Mouse (Mus musculus): ENCODE measurements around the gene Trim66. TPM values are rescaled to one million over a fixed set of nuclear protein-coding genes. Genes with fewer than 3 reads are reported as not detected.

The Trim66 gene
- polyA plus RNA-seq, 1 experiment, result 0.55 TPM

- H3K4me2 ChIP-seq (ENCODE audit: low read depth), result no peak overlapping the region
- no peaks in the 10 kb centered on the region for H3K27me3 ChIP-seq (ENCODE audit: control insufficient read depth, insufficient read depth, insufficient read length)
- peaks cover 55% of the 10 kb centered on the region for H3K36me3 ChIP-seq (ENCODE audit: control insufficient read depth, insufficient read depth)
- peaks cover 30% of the 10 kb centered on the region for H3K79me2 ChIP-seq (ENCODE audit: control insufficient read depth, insufficient read depth)
- TF ChIP-seq POLR2AphosphoS2 (IDR thresholded peaks at IDR 0.05; ENCODE audit: insufficient read length, low read depth) (peak; percentile 53), TCF3 (IDR thresholded peaks at IDR 0.05; ENCODE audit: insufficient read length, low read depth) (no peak), CEBPB (IDR thresholded peaks at IDR 0.05; ENCODE audit: insufficient read depth, poor library complexity, severe bottlenecking) (no peak), MAX (IDR thresholded peaks at IDR 0.05; ENCODE audit: low read depth) (no peak), MYOG (IDR thresholded peaks at IDR 0.05; ENCODE audit: control insufficient read depth in 1 of 3, insufficient read depth in 1 of 3, insufficient read length in 2 of 3, low read depth in 2 of 3) (peak in 1 of 3 experiments; percentile 40), SRF (IDR thresholded peaks at IDR 0.05; ENCODE audit: control insufficient read depth, insufficient read length, low read depth) (no peak), MYOD1 (IDR thresholded peaks at IDR 0.05; ENCODE audit: control insufficient read depth in 1 of 3, insufficient read length in 2 of 3, low read depth in 2 of 3) (peak in 2 of 3 experiments; percentile 41 to 49), TCF12 (IDR thresholded peaks at IDR 0.05; ENCODE audit: insufficient read depth, poor library complexity, severe bottlenecking) (no peak), POLR2A (IDR thresholded peaks at IDR 0.05; ENCODE audit: insufficient read length, low read depth) (peak; percentile 45)
- no peak overlapping the region for H3ac ChIP-seq (ENCODE audit: control insufficient read depth, insufficient read length)
- H3K4me3 ChIP-seq, result no peak overlapping the region
Observed at GRCm38 (mm10) chr7:109523741-109524441, 16.0 kb upstream of the Trim66 start.

GRCm38 (mm10) chr7:109523304-109523703 lies 15.4 kb upstream of the Trim66 start:
- H3K4me3 ChIP-seq, result no peak overlapping the region
- TF ChIP-seq MYOD1 (IDR thresholded peaks at IDR 0.05; ENCODE audit: control insufficient read depth in 1 of 3, insufficient read length in 2 of 3, low read depth in 2 of 3) (no peak), MYOG (IDR thresholded peaks at IDR 0.05; ENCODE audit: control insufficient read depth in 1 of 3, insufficient read depth in 1 of 3, insufficient read length in 2 of 3, low read depth in 2 of 3) (no peak), TCF12 (IDR thresholded peaks at IDR 0.05; ENCODE audit: insufficient read depth, poor library complexity, severe bottlenecking) (no peak), POLR2A (IDR thresholded peaks at IDR 0.05; ENCODE audit: insufficient read length, low read depth) (no peak)
- no peaks in the 10 kb centered on the region for H3K27me3 ChIP-seq (ENCODE audit: control insufficient read depth, insufficient read depth, insufficient read length)
- peaks cover 30% of the 10 kb centered on the region for H3K79me2 ChIP-seq (ENCODE audit: control insufficient read depth, insufficient read depth)
- no peak overlapping the region for H3ac ChIP-seq (ENCODE audit: control insufficient read depth, insufficient read length)
- H3K36me3 ChIP-seq (ENCODE audit: control insufficient read depth, insufficient read depth), result peaks cover 55% of the 10 kb centered on the region
- no peak overlapping the region for H3K4me2 ChIP-seq (ENCODE audit: low read depth)

DNA sequence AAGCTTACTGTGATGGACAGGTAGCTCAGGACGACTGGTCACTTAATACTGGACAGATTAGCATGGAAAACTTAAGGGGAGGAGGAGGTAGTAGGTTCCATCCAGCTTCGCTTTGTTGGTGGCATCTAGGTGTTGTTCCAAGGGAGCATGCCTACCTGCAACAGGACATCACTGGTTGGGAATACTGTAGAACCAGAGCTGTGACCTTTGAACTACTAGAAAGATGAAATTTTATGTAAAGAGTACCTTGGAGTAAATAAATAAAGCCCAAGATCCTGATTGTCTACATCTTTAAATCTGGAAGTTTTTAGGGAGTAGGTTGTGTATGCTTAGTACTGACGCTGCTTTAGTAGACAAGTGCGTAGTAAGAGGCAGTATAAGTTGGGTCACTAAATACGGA lies 14.2 kb upstream of the Trim66 start:
- Histone ChIP-seq H3ac (ENCODE audit: control insufficient read depth, insufficient read length) (no peak overlapping the region), H3K36me3 (ENCODE audit: control insufficient read depth, insufficient read depth) (peaks cover 55% of the 10 kb centered on the region), H3K4me3 (no peak overlapping the region), H3K4me2 (ENCODE audit: low read depth) (peak overlapping the region; percentile 98), H3K79me2 (ENCODE audit: control insufficient read depth, insufficient read depth) (peaks cover 30% of the 10 kb centered on the region), H3K27me3 (ENCODE audit: control insufficient read depth, insufficient read depth, insufficient read length) (no peaks in the 10 kb centered on the region)
- TF ChIP-seq SRF (IDR thresholded peaks at IDR 0.05; ENCODE audit: control insufficient read depth, insufficient read length, low read depth), result no peak
- TF ChIP-seq POLR2AphosphoS2 (IDR thresholded peaks at IDR 0.05; ENCODE audit: insufficient read length, low read depth), result peak; percentile 41

- H3K27me3 ChIP-seq (ENCODE audit: control insufficient read depth, insufficient read depth, insufficient read length), result no peaks in the 10 kb centered on the region
- H3ac ChIP-seq (ENCODE audit: control insufficient read depth, insufficient read length), result peak overlapping the region; percentile 96
- H3K36me3 ChIP-seq (ENCODE audit: control insufficient read depth, insufficient read depth), result peaks cover 40% of the 10 kb centered on the region
- peak overlapping the region; percentile 99 for H3K4me3 ChIP-seq
- H3K79me2 ChIP-seq (ENCODE audit: control insufficient read depth, insufficient read depth), result peaks cover 30% of the 10 kb centered on the region
- H3K4me2 ChIP-seq (ENCODE audit: low read depth), result peak overlapping the region; percentile 98
- TF ChIP-seq E2F4 (IDR thresholded peaks at IDR 0.05; ENCODE audit: insufficient read depth) (no peak), REST (IDR thresholded peaks at IDR 0.05; ENCODE audit: insufficient read depth, insufficient read length) (no peak), SRF (IDR thresholded peaks at IDR 0.05; ENCODE audit: control insufficient read depth, insufficient read length, low read depth) (no peak), CEBPB (IDR thresholded peaks at IDR 0.05; ENCODE audit: insufficient read depth, poor library complexity, severe bottlenecking) (no peak), USF1 (IDR thresholded peaks at IDR 0.05; ENCODE audit: low read depth) (no peak), MYOD1 (IDR thresholded peaks at IDR 0.05; ENCODE audit: control insufficient read depth in 1 of 3, insufficient read length in 2 of 3, low read depth in 2 of 3) (no peak), POLR2AphosphoS2 (IDR thresholded peaks at IDR 0.05; ENCODE audit: insufficient read length, low read depth) (peak; percentile 38), MAX (IDR thresholded peaks at IDR 0.05; ENCODE audit: low read depth) (no peak), POLR2A (IDR thresholded peaks at IDR 0.05; ENCODE audit: insufficient read length, low read depth) (peak; percentile 31)
Observed at GRCm38 (mm10) chr7:109519936-109520335, 12.0 kb upstream of the Trim66 start.

GRCm38 (mm10) chr7:109518838-109519696 lies 11.1 kb upstream of the Trim66 start, which contains the start of gene Rpl27a:
TSS of gene Rpl27a (plus strand) at chr7:109519147.
- Histone ChIP-seq H3K27me3 (ENCODE audit: control insufficient read depth, insufficient read depth, insufficient read length) (no peaks in the 10 kb centered on the region), H3K4me3 (peak within 1 kb of the TSS; percentile 99), H3K79me2 (ENCODE audit: control insufficient read depth, insufficient read depth) (peaks cover 30% of the 10 kb centered on the region), H3K4me2 (ENCODE audit: low read depth) (peak within 1 kb of the TSS; percentile 98), H3ac (ENCODE audit: control insufficient read depth, insufficient read length) (peak within 1 kb of the TSS; percentile 96), H3K36me3 (ENCODE audit: control insufficient read depth, insufficient read depth) (peaks cover 32% of the 10 kb centered on the region)
- peak; percentile 41 for TF ChIP-seq USF1 (IDR thresholded peaks at IDR 0.05; ENCODE audit: low read depth)
- peak; percentile 8 for TF ChIP-seq REST (IDR thresholded peaks at IDR 0.05; ENCODE audit: insufficient read depth, insufficient read length)
- TF ChIP-seq CEBPB (IDR thresholded peaks at IDR 0.05; ENCODE audit: insufficient read depth, poor library complexity, severe bottlenecking), result no peak
- TF ChIP-seq SRF (IDR thresholded peaks at IDR 0.05; ENCODE audit: control insufficient read depth, insufficient read length, low read depth), result peak; percentile 51
- TF ChIP-seq POLR2AphosphoS2 (IDR thresholded peaks at IDR 0.05; ENCODE audit: insufficient read length, low read depth), result peak; percentile 86
- TF ChIP-seq MYOD1 (IDR thresholded peaks at IDR 0.05; ENCODE audit: control insufficient read depth in 1 of 3, insufficient read length in 2 of 3, low read depth in 2 of 3), result peak in 1 of 3 experiments; percentile 14
- peak in 1 of 3 experiments; percentile 5 for TF ChIP-seq MYOG (IDR thresholded peaks at IDR 0.05; ENCODE audit: control insufficient read depth in 1 of 3, insufficient read depth in 1 of 3, insufficient read length in 2 of 3, low read depth in 2 of 3)
- TF ChIP-seq E2F4 (IDR thresholded peaks at IDR 0.05; ENCODE audit: insufficient read depth), result no peak
- no peak for TF ChIP-seq TCF12 (IDR thresholded peaks at IDR 0.05; ENCODE audit: insufficient read depth, poor library complexity, severe bottlenecking)
- no peak for TF ChIP-seq TCF3 (IDR thresholded peaks at IDR 0.05; ENCODE audit: insufficient read length, low read depth)
- TF ChIP-seq MAX (IDR thresholded peaks at IDR 0.05; ENCODE audit: low read depth), result no peak
- peak; percentile 87 for TF ChIP-seq POLR2A (IDR thresholded peaks at IDR 0.05; ENCODE audit: insufficient read length, low read depth)

Measured in myocyte (in vitro differentiated cells).